In the genomic region with DNA sequence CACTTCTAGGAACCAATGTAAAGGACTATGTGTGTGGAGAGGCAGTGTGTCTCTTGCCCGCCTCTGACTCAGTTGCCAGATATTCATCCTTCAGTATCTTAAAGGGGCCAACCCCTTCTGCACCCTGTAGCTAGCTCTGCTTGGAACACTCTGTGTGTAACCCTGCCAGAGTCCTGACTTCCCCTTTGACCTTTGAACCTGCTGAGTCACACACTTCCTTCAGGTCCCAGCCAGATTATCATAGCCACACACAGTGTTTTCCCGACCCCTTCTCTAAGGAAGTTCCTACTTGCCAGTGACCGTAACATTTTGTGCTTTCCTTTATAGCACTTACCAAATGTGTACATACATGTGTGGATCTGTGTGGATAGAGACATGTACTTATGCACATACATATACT, we compare ENCODE assay signal across 18 mouse cellular contexts.
DNase-seq lines count a peak whose midpoint lies in the region; ATAC-seq and TF ChIP-seq lines count a peak whose summit lies in the region.
"Had no signal": no experiment of that assay in that cellular context is flagged by ENCODE, and none has a peak within 500 bp of the region (broad histone marks: within the 10 kb centered on the region; RNA-seq: fewer than 3 reads in every experiment).

No protein-coding gene starts in this region.

- 38% methylated on average over 3 of the region's 3 CpGs for WGBS in heart, adult 2 months
- 57% methylated on average over 3 of the region's 3 CpGs for WGBS in heart, embryonic 10.5 days
- WGBS in neural tube, embryonic 15.5 days = 83% methylated on average over 3 of the region's 3 CpGs

- TF ChIP-seq POLR2A in heart, adult 2 months (IDR thresholded peaks at IDR 0.05; ENCODE audit: insufficient read depth, low read depth, low read length) = no peak

- H3K79me2 ChIP-seq in heart, adult 2 months (replicated peaks; ENCODE audit: control insufficient read depth, insufficient read depth, low read length) = no peaks in the 10 kb centered on the region

- intact Hi-C loops in heart, adult 2 months (cut with DNase I) = loop anchor here (5.0 kb wide), 1 partner anchor 552 kb away; no protein-coding TSS in a partner anchor

- H3K4me2 ChIP-seq in neural tube, embryonic 15.5 days = no peak overlapping the region
- H3K4me2 ChIP-seq: embryonic facial prominence, embryonic 13.5 days; heart, embryonic 13.5 days; hindbrain, embryonic 12.5 days; intestine, embryonic 15.5 days; liver, embryonic 15.5 days had no signal

- no peaks in the 10 kb centered on the region for H3K36me3 ChIP-seq in heart, adult 2 months (ENCODE audit: control insufficient read depth, insufficient read depth, low read length)
- H3K36me3 ChIP-seq in heart, embryonic 10.5 days = no peaks in the 10 kb centered on the region
- no peaks in the 10 kb centered on the region for H3K36me3 ChIP-seq in neural tube, embryonic 15.5 days
- H3K36me3 ChIP-seq: embryonic facial prominence, embryonic 13.5 days; forebrain, embryonic 10.5 days; heart, embryonic 13.5 days; hindbrain, embryonic 12.5 days; intestine, embryonic 15.5 days; liver, embryonic 15.5 days; midbrain, embryonic 10.5 days had no signal

- peaks cover 4% of the 10 kb centered on the region; the same call in 1 of the 2 replicates for H3K4me1 ChIP-seq in heart, adult 2 months (ENCODE audit: control insufficient read depth, insufficient read depth, low read length)
- peaks cover 6% of the 10 kb centered on the region; the same call in 1 of the 2 replicates for H3K4me1 ChIP-seq in heart, embryonic 10.5 days
- H3K4me1 ChIP-seq in neural tube, embryonic 15.5 days = peaks cover 11% of the 10 kb centered on the region
- H3K4me1 ChIP-seq: hindbrain, embryonic 12.5 days; intestine, embryonic 15.5 days; liver, embryonic 15.5 days had no signal

- no peaks in the 10 kb centered on the region for H3K9me3 ChIP-seq in heart, embryonic 10.5 days
- H3K9me3 ChIP-seq in neural tube, embryonic 15.5 days (replicated peaks) = no peaks in the 10 kb centered on the region
- H3K9me3 ChIP-seq: embryonic facial prominence, embryonic 13.5 days; forebrain, embryonic 10.5 days; heart, embryonic 13.5 days; hindbrain, embryonic 12.5 days; intestine, embryonic 15.5 days; liver, embryonic 15.5 days; midbrain, embryonic 10.5 days had no signal

- DNase-seq in heart, adult 2 months = peak; percentile 52 to 61
- no peak for DNase-seq in heart, embryonic 10.5 days (ENCODE audit: low spot score)
- DNase-seq in lung, postnatal 10 days = peak; percentile 47
- no peak for DNase-seq in lung, postnatal 4 days
- DNase-seq in kidney, postnatal 14 days = peak; percentile 68
- peak; percentile 63 for DNase-seq in yolk sac, embryonic 10.5 days (ENCODE audit: low spot score)
- DNase-seq: cerebellum, postnatal 36 days; left cerebral cortex, postnatal 4 days; right cerebral cortex, postnatal 25 days; thymus, postnatal 14 days had no signal

- no peaks in the 10 kb centered on the region for H3K27me3 ChIP-seq in heart, adult 2 months (ENCODE audit: control insufficient read depth, insufficient read depth, low read length)
- no peaks in the 10 kb centered on the region for H3K27me3 ChIP-seq in heart, embryonic 10.5 days (ENCODE audit: insufficient read depth, poor library complexity, severe bottlenecking)
- H3K27me3 ChIP-seq in neural tube, embryonic 15.5 days (replicated peaks) = no peaks in the 10 kb centered on the region
- H3K27me3 ChIP-seq: hindbrain, embryonic 12.5 days; intestine, embryonic 15.5 days; liver, embryonic 15.5 days had no signal

- H3K27ac ChIP-seq in heart, adult 2 months = no peak overlapping the region
- H3K27ac ChIP-seq in heart, embryonic 10.5 days = no peak overlapping the region
- no peak overlapping the region for H3K27ac ChIP-seq in neural tube, embryonic 15.5 days (replicated peaks)
- H3K27ac ChIP-seq: embryonic facial prominence, embryonic 13.5 days; forebrain, embryonic 10.5 days; heart, embryonic 13.5 days; hindbrain, embryonic 12.5 days; intestine, embryonic 15.5 days; liver, embryonic 15.5 days; midbrain, embryonic 10.5 days had no signal

- TF ChIP-seq EP300 in heart, adult 2 months (IDR thresholded peaks at IDR 0.05; ENCODE audit: insufficient read depth, low read depth, low read length) = no peak

- no peak overlapping the region for H3K4me3 ChIP-seq in heart, adult 2 months
- no peak overlapping the region for H3K4me3 ChIP-seq in heart, embryonic 10.5 days
- H3K4me3 ChIP-seq in neural tube, embryonic 15.5 days (replicated peaks) = no peak overlapping the region
- H3K4me3 ChIP-seq: embryonic facial prominence, embryonic 13.5 days; forebrain, embryonic 10.5 days; heart, embryonic 13.5 days; hindbrain, embryonic 12.5 days; intestine, embryonic 15.5 days; liver, embryonic 15.5 days; midbrain, embryonic 10.5 days had no signal

- no peak for TF ChIP-seq CTCF in heart, adult 2 months (IDR thresholded peaks at IDR 0.05)

- H3K9ac ChIP-seq in heart, adult 2 months (ENCODE audit: low read depth, low read length) = no peak overlapping the region
- no peak overlapping the region for H3K9ac ChIP-seq in neural tube, embryonic 15.5 days (replicated peaks)
- H3K9ac ChIP-seq: embryonic facial prominence, embryonic 13.5 days; heart, embryonic 13.5 days; hindbrain, embryonic 12.5 days; intestine, embryonic 15.5 days; liver, embryonic 15.5 days had no signal

- ATAC-seq in neural tube, embryonic 15.5 days (ENCODE audit: low FRiP score) = no peak
- ATAC-seq: intestine, embryonic 15.5 days had no signal

Comparison
In these comparisons a context has a peak if more than half of its experiments do, and no peak if none do; other contexts are left out.
1. DNase-seq: peak in heart, adult 2 months (2 of 2), lung, postnatal 10 days (single experiment), kidney, postnatal 14 days (single experiment) and yolk sac, embryonic 10.5 days (single experiment); none in heart, embryonic 10.5 days (single experiment) and lung, postnatal 4 days (0 of 2).